Mouse (Mus musculus): ENCODE data around the gene Gpr4. TPM values are rescaled to one million over a fixed set of nuclear protein-coding genes. Genes with fewer than 3 reads are reported as not detected.
A peak's percentile ranks its signal among the peaks of the same experiment; 100 is the strongest.

The Gpr4 gene
- polyA plus RNA-seq, 1 experiment, result 6.5 TPM

DNA sequence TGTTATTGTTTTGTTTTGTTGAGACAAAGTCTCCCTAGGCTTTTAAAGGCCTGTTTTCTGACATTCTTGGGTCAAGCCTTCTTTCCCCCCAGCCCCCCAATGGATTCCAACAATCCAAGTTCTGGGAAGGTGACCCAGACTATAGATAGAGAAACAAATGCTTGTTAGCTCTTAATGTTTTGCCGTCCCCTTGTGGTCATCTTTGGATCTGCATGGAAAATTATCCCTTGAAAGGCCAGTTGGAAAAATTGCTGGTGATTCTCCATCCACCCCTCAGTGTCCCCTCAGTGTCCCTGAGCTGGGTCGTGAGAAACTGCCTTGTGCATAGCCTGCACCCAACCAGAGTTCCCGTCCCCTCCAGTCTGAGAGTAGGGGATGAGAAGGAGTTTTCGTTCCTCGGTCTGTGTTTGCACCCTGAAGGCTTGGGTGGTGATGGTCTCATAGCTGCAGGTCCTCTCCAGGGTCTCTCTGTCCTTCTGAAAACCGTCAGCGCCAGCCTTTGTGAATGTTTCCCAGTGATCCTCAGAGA is 3.3 kb upstream of the Gpr4 start:
- Histone ChIP-seq H3K27ac (ENCODE audit: insufficient read depth, low read length) (no peak overlapping the region), H3K4me1 (ENCODE audit: control insufficient read depth, insufficient read depth, low read length) (0 out of 2 replicates have a peak, but pooled peaks cover 2% of the 10 kb centered on the region), H3K4me3 (ENCODE audit: insufficient read depth, low read length) (no peak overlapping the region)
- TF ChIP-seq POLR2A (IDR thresholded peaks at IDR 0.05; ENCODE audit: extremely low read depth, insufficient read depth, low read length), result no peak
- peak; percentile 55; the same call in 1 of the 2 replicates for TF ChIP-seq CTCF (IDR thresholded peaks at IDR 0.05; ENCODE audit: extremely low read depth, insufficient read depth, low read length)

DNA sequence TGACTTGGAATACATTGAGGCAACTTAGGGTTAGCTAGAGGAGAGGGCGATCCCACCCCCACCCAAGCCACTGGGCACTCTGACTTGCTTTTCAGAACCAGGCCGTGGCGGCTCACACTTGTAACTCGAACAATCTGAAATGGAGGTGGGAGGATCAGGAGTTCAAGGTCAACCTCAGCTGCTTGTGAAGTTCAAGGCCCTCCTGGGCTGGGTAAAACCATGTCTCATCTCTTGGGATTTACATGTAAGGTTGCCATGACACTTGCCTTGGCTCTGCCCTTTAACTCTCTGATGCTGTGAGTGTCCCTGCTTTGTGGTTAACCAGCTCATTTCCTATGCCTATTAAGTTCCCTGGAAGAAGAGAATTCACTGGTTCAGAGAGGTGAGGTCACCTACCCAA is 2.8 kb upstream of the Gpr4 start:
- TF ChIP-seq POLR2A (IDR thresholded peaks at IDR 0.05; ENCODE audit: extremely low read depth, insufficient read depth, low read length) (no peak), CTCF (IDR thresholded peaks at IDR 0.05; ENCODE audit: extremely low read depth, insufficient read depth, low read length) (no peak)
- H3K4me1 ChIP-seq (ENCODE audit: control insufficient read depth, insufficient read depth, low read length), result 0 out of 2 replicates have a peak, but pooled peaks cover 2% of the 10 kb centered on the region
- H3K27ac ChIP-seq (ENCODE audit: insufficient read depth, low read length), result no peak overlapping the region
- no peak overlapping the region for H3K4me3 ChIP-seq (ENCODE audit: insufficient read depth, low read length)

- Histone ChIP-seq H3K4me3 (ENCODE audit: insufficient read depth, low read length) (no peak overlapping the region), H3K27ac (ENCODE audit: insufficient read depth, low read length) (no peak overlapping the region), H3K4me1 (ENCODE audit: control insufficient read depth, insufficient read depth, low read length) (0 out of 2 replicates have a peak, but pooled peaks cover 2% of the 10 kb centered on the region)
- TF ChIP-seq CTCF (IDR thresholded peaks at IDR 0.05; ENCODE audit: extremely low read depth, insufficient read depth, low read length) (peak; percentile 13; the same call in 1 of the 2 replicates), POLR2A (IDR thresholded peaks at IDR 0.05; ENCODE audit: extremely low read depth, insufficient read depth, low read length) (no peak)
Measured at GRCm38 (mm10) chr7:19210010-19210409, 2.3 kb upstream of the Gpr4 start.

DNA sequence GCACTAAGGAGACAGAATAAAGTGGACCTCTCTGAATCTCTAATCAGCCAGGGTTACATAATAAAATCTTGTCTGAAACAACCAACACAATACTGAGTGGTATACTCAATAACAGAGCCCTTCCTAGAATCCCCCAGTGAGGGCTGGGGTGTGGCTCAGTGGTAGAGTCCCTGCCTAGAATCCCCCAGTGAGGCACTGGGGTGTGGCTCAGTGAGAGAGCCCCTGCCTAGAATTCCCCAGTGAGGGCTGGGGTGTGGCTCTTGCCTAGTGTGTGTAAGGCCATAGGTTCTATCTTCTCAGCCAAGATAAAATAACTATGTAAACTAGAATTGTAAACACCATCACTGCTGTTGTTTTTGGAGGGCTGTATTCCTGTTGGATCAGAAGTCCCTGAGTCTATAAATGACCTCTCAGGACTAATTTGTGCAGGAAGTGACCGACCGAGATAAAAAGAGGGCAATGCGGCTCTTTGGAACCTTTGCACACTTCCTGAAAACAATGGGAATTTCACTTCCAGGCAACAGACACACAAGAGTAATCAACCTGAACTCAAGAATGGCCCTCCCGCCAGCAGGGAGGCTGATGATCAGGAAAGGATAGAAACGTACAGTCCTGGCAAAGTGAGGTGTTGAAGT is 1.2 kb upstream of the Gpr4 start:
- Histone ChIP-seq H3K4me3 (ENCODE audit: insufficient read depth, low read length) (no peak overlapping the region), H3K4me1 (ENCODE audit: control insufficient read depth, insufficient read depth, low read length) (0 out of 2 replicates have a peak, but pooled peaks cover 2% of the 10 kb centered on the region), H3K27ac (ENCODE audit: insufficient read depth, low read length) (no peak overlapping the region)
- TF ChIP-seq CTCF (IDR thresholded peaks at IDR 0.05; ENCODE audit: extremely low read depth, insufficient read depth, low read length) (no peak), POLR2A (IDR thresholded peaks at IDR 0.05; ENCODE audit: extremely low read depth, insufficient read depth, low read length) (no peak)

- TF ChIP-seq CTCF (IDR thresholded peaks at IDR 0.05; ENCODE audit: extremely low read depth, insufficient read depth, low read length), result no peak
- H3K4me1 ChIP-seq (ENCODE audit: control insufficient read depth, insufficient read depth, low read length), result 0 out of 2 replicates have a peak, but pooled peaks cover 2% of the 10 kb centered on the region
- no peak overlapping the region for H3K27ac ChIP-seq (ENCODE audit: insufficient read depth, low read length)
- peak overlapping the region; percentile 36 for H3K4me3 ChIP-seq (ENCODE audit: insufficient read depth, low read length)
Measured at GRCm38 (mm10) chr7:19213385-19213784, 1.0 kb downstream of the Gpr4 start.

DNA sequence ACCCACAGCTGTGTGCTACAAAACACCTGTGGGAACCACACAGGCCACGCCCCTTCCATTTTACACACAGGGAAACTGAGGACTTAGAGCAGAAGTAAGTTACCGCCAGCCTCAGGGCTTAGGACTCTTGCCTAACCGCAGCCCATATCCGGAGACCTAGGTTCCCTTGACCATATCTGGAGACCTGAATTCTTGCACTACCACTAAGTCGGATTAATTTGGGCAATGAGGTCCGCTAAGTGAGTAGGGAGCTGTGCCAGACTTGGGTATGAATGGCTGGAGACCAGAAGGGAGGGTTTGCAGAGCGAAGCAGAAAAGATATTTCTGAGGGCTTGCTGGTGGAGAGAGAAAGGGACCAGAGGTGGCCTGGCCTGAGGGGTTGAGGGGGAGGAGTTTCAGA is 2.0 kb downstream of the Gpr4 start:
- H3K4me3 ChIP-seq (ENCODE audit: insufficient read depth, low read length), result no peak overlapping the region
- H3K27ac ChIP-seq (ENCODE audit: insufficient read depth, low read length), result peak overlapping the region; percentile 17; the same call in 1 of the 2 replicates
- H3K4me1 ChIP-seq (ENCODE audit: control insufficient read depth, insufficient read depth, low read length), result 0 out of 2 replicates have a peak, but pooled peaks cover 2% of the 10 kb centered on the region
- TF ChIP-seq POLR2A (IDR thresholded peaks at IDR 0.05; ENCODE audit: extremely low read depth, insufficient read depth, low read length) (no peak), CTCF (IDR thresholded peaks at IDR 0.05; ENCODE audit: extremely low read depth, insufficient read depth, low read length) (no peak)

DNA sequence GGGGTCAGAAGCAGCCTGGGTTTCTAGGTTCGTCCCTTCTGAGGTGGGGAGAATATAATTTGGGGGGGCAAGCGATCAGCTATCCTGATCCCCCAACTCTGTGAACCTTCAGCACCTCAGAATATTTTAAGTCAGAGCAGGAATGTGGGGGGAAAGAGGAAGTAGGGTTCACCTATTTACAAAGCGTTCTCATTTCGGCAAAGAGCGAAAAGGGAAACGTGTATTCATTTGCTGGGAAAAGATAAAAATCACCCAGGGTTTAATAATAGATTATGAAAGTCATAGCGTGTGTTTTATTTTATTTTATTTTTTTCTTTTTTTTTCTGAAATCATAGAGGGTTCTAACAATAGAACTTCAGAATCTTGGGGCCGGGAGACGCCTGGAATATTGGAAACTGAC is 2.6 kb downstream of the Gpr4 start:
- 0 out of 2 replicates have a peak, but pooled peaks cover 2% of the 10 kb centered on the region for H3K4me1 ChIP-seq (ENCODE audit: control insufficient read depth, insufficient read depth, low read length)
- no peak overlapping the region for H3K4me3 ChIP-seq (ENCODE audit: insufficient read depth, low read length)
- no peak for TF ChIP-seq POLR2A (IDR thresholded peaks at IDR 0.05; ENCODE audit: extremely low read depth, insufficient read depth, low read length)
- TF ChIP-seq CTCF (IDR thresholded peaks at IDR 0.05; ENCODE audit: extremely low read depth, insufficient read depth, low read length), result no peak

DNA sequence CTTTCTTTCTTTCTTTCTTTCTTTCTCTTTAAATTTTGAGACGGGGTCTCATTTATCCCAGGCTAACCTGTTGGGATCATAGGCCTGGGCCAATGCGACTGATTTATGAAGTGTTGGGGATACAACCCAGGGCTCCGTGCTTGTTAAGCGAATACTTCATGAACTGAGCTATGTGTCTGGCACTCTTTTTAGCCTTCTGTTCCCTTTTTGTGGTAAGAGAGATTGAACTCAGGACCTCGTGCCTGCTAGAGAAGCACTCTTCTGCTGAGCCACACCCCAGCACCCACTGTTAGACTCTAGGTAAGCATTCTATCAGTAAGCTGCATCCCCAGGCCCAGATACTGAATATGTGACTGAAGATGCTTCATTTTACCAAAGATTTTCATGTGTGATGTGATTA is 5.2 kb downstream of the Gpr4 start:
- Histone ChIP-seq H3K4me1 (ENCODE audit: control insufficient read depth, insufficient read depth, low read length) (no peaks in the 10 kb centered on the region), H3K4me3 (ENCODE audit: insufficient read depth, low read length) (no peak overlapping the region), H3K27ac (ENCODE audit: insufficient read depth, low read length) (no peak overlapping the region)
- TF ChIP-seq POLR2A (IDR thresholded peaks at IDR 0.05; ENCODE audit: extremely low read depth, insufficient read depth, low read length) (no peak), CTCF (IDR thresholded peaks at IDR 0.05; ENCODE audit: extremely low read depth, insufficient read depth, low read length) (no peak)

More for the DNA sequence above, 2.6 kb downstream of the Gpr4 start:
- no peak overlapping the region for H3K27ac ChIP-seq (ENCODE audit: insufficient read depth, low read length)

GRCm38 (mm10) chr7:19217944-19218343 is 5.6 kb downstream of the Gpr4 start:
- H3K27ac ChIP-seq (ENCODE audit: insufficient read depth, low read length), result no peak overlapping the region
- TF ChIP-seq POLR2A (IDR thresholded peaks at IDR 0.05; ENCODE audit: extremely low read depth, insufficient read depth, low read length) (no peak), CTCF (IDR thresholded peaks at IDR 0.05; ENCODE audit: extremely low read depth, insufficient read depth, low read length) (no peak)

GRCm38 (mm10) chr7:19220061-19220460 is 7.7 kb downstream of the Gpr4 start:
- no peak for TF ChIP-seq POLR2A (IDR thresholded peaks at IDR 0.05; ENCODE audit: extremely low read depth, insufficient read depth, low read length)
- no peak overlapping the region for H3K27ac ChIP-seq (ENCODE audit: insufficient read depth, low read length)
- no peaks in the 10 kb centered on the region for H3K4me1 ChIP-seq (ENCODE audit: control insufficient read depth, insufficient read depth, low read length)
- no peak overlapping the region for H3K4me3 ChIP-seq (ENCODE audit: insufficient read depth, low read length)

More at GRCm38 (mm10) chr7:19217944-19218343, 5.6 kb downstream of the Gpr4 start:
- H3K4me3 ChIP-seq (ENCODE audit: insufficient read depth, low read length), result no peak overlapping the region
- no peaks in the 10 kb centered on the region for H3K4me1 ChIP-seq (ENCODE audit: control insufficient read depth, insufficient read depth, low read length)
